Mouse (Mus musculus): ENCODE measurements around the gene Iscu. TPM values are rescaled to one million over a fixed set of nuclear protein-coding genes. Genes with fewer than 3 reads are reported as not detected.
A peak's percentile ranks its signal among the peaks of the same experiment; 100 is the strongest.

The Iscu gene
- polyA plus RNA-seq, 1 experiment from 2014 or later = 132 TPM

DNA sequence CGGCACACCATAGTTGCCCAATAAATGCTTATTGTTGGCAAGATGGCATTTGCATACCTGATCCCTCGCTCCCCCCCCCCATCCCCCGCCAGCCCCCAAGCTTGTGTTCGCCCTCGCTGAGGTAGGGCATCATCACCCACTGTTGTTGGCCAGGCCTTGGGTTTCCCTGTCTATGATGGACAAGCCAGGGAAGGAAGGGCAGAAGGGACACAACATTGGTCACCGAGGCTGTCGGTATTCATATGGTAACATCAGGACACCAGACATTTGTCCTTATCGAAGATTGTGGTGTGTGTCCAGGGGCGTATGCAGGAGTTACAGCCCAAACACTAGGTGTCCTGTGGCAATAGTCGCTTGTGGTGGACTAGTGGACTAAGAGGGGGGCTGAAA is 36.4 kb upstream of the Iscu start:
- 0 out of 2 replicates have a peak, but pooled peaks have one; percentile 2 for ATAC-seq (ENCODE audit: insufficient number of reproducible peaks, insufficient read depth, low FRiP score, low read depth)

GRCm38 (mm10) chr5:113736522-113737164 is 35.9 kb upstream of the Iscu start:
- WGBS = 44% methylated on average over 15 of the region's 15 CpGs
- H3K9me3 ChIP-seq (ENCODE audit: control insufficient read depth, low read length) = no peaks in the 10 kb centered on the region
- H3K9ac ChIP-seq (ENCODE audit: low read length) = peak overlapping the region; percentile 73
- peak overlapping the region in 1 of 2 experiments; percentile 89; a peak in 1 of 4 replicates for H3K27ac ChIP-seq (replicated peaks in 1 of 2; ENCODE audit: control insufficient read depth in 1 of 2, insufficient read depth in 1 of 2, low read depth in 2 of 2, low read length in 2 of 2)
- peak overlapping the region; percentile 71 to 83 for H3K4me3 ChIP-seq (ENCODE audit: control insufficient read depth in 1 of 2, insufficient read depth in 1 of 2, low read depth in 1 of 2, low read length in 2 of 2)
- 0 out of 2 replicates have a peak, but pooled peaks cover 3% of the 10 kb centered on the region for H3K27me3 ChIP-seq (ENCODE audit: control insufficient read depth, insufficient read depth, low read length)
- ATAC-seq (ENCODE audit: insufficient number of reproducible peaks, insufficient read depth, low FRiP score, low read depth) = no peak
- H3K4me1 ChIP-seq (ENCODE audit: control insufficient read depth in 2 of 2, insufficient read depth in 2 of 2, low read length in 2 of 2) = peaks cover 8 to 9% of the 10 kb centered on the region in 2 experiments
- peak overlapping the region; percentile 85 for H3K4me2 ChIP-seq (ENCODE audit: low read length)
- H3K36me3 ChIP-seq (ENCODE audit: control insufficient read depth, insufficient read depth, low read length) = peaks cover 46% of the 10 kb centered on the region

More for the DNA sequence above, 36.4 kb upstream of the Iscu start:
- peaks cover 41% of the 10 kb centered on the region for H3K36me3 ChIP-seq (ENCODE audit: control insufficient read depth, insufficient read depth, low read length)
- WGBS = 2% methylated on average over 10 of the region's 10 CpGs
- H3K27ac ChIP-seq (replicated peaks in 1 of 2; ENCODE audit: control insufficient read depth in 1 of 2, insufficient read depth in 1 of 2, low read depth in 2 of 2, low read length in 2 of 2) = peak overlapping the region; percentile 74 to 89
- 0 out of 2 replicates have a peak, but pooled peaks cover 3% of the 10 kb centered on the region for H3K27me3 ChIP-seq (ENCODE audit: control insufficient read depth, insufficient read depth, low read length)
- peak overlapping the region; percentile 71 to 83 for H3K4me3 ChIP-seq (ENCODE audit: control insufficient read depth in 1 of 2, insufficient read depth in 1 of 2, low read depth in 1 of 2, low read length in 2 of 2)
- peak overlapping the region; percentile 73 for H3K9ac ChIP-seq (ENCODE audit: low read length)
- peak overlapping the region; percentile 85 for H3K4me2 ChIP-seq (ENCODE audit: low read length)
- H3K9me3 ChIP-seq (ENCODE audit: control insufficient read depth, low read length) = no peaks in the 10 kb centered on the region
- peaks cover 8 to 9% of the 10 kb centered on the region in 2 experiments for H3K4me1 ChIP-seq (ENCODE audit: control insufficient read depth in 2 of 2, insufficient read depth in 2 of 2, low read length in 2 of 2)

DNA sequence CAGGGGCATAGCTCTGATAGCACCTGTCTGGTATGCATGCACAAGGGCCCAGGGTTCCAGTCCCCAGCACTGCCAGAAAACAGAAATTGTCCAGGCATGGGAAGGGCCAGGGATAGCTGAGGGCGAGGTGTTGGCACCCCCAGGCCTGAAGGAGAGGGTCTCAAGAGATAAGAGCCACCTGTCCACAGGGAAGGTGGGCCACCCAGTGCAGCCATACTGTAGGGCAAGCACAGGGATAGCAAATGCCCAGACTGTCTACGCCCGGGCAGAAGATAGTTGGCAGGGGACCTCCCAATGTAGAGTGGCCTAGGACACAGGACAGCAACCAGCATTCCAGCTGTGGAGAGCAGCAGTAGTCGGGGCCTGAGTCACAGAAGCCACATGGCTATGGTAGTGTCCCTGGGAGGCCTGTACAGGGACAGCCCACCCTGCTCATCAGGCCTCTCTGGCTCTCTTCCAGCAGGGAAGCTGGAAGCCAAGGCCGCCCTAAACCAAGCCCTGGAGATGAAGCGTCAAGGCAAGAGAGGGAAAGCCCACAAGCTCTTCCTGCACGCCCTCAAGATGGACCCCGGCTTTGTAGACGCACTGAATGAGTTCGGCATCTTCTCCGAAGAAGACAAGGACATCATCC is 34.8 kb upstream of the Iscu start:
- peaks cover 57% of the 10 kb centered on the region for H3K36me3 ChIP-seq (ENCODE audit: control insufficient read depth, insufficient read depth, low read length)

GRCm38 (mm10) chr5:113747629-113748028 is 24.9 kb upstream of the Iscu start:
- Histone ChIP-seq H3K36me3 (ENCODE audit: control insufficient read depth, insufficient read depth, low read length) (peaks cover 100% of the 10 kb centered on the region), H3K27me3 (ENCODE audit: control insufficient read depth, insufficient read depth, low read length) (no peaks in the 10 kb centered on the region), H3K27ac (replicated peaks in 1 of 2; ENCODE audit: control insufficient read depth in 1 of 2, insufficient read depth in 1 of 2, low read depth in 2 of 2, low read length in 2 of 2) (no peak overlapping the region), H3K9me3 (ENCODE audit: control insufficient read depth, low read length) (no peaks in the 10 kb centered on the region), H3K9ac (ENCODE audit: low read length) (no peak overlapping the region), H3K4me3 (ENCODE audit: control insufficient read depth in 1 of 2, insufficient read depth in 1 of 2, low read depth in 1 of 2, low read length in 2 of 2) (no peak overlapping the region), H3K4me1 (ENCODE audit: control insufficient read depth in 2 of 2, insufficient read depth in 2 of 2, low read length in 2 of 2) (no peaks in the 10 kb centered on the region), H3K4me2 (ENCODE audit: low read length) (no peak overlapping the region)
- no peak for ATAC-seq (ENCODE audit: insufficient number of reproducible peaks, insufficient read depth, low FRiP score, low read depth)
- WGBS = 94% methylated on average over 5 of the region's 5 CpGs

More for the DNA sequence above, 34.8 kb upstream of the Iscu start:
- Histone ChIP-seq H3K27me3 (ENCODE audit: control insufficient read depth, insufficient read depth, low read length) (0 out of 2 replicates have a peak, but pooled peaks cover 2% of the 10 kb centered on the region), H3K4me2 (ENCODE audit: low read length) (no peak overlapping the region), H3K27ac (replicated peaks in 1 of 2; ENCODE audit: control insufficient read depth in 1 of 2, insufficient read depth in 1 of 2, low read depth in 2 of 2, low read length in 2 of 2) (no peak overlapping the region), H3K4me3 (ENCODE audit: control insufficient read depth in 1 of 2, insufficient read depth in 1 of 2, low read depth in 1 of 2, low read length in 2 of 2) (no peak overlapping the region), H3K4me1 (ENCODE audit: control insufficient read depth in 2 of 2, insufficient read depth in 2 of 2, low read length in 2 of 2) (peaks cover 8 to 9% of the 10 kb centered on the region in 2 experiments), H3K9ac (ENCODE audit: low read length) (no peak overlapping the region), H3K9me3 (ENCODE audit: control insufficient read depth, low read length) (no peaks in the 10 kb centered on the region)
- ATAC-seq (ENCODE audit: insufficient number of reproducible peaks, insufficient read depth, low FRiP score, low read depth) = no peak
- WGBS = 91% methylated on average over 11 of the region's 11 CpGs

GRCm38 (mm10) chr5:113748556-113749331 is 23.8 kb upstream of the Iscu start:
- Histone ChIP-seq H3K4me3 (ENCODE audit: control insufficient read depth in 1 of 2, insufficient read depth in 1 of 2, low read depth in 1 of 2, low read length in 2 of 2) (no peak overlapping the region), H3K27ac (replicated peaks in 1 of 2; ENCODE audit: control insufficient read depth in 1 of 2, insufficient read depth in 1 of 2, low read depth in 2 of 2, low read length in 2 of 2) (no peak overlapping the region), H3K36me3 (ENCODE audit: control insufficient read depth, insufficient read depth, low read length) (peaks cover 100% of the 10 kb centered on the region), H3K4me1 (ENCODE audit: control insufficient read depth in 2 of 2, insufficient read depth in 2 of 2, low read length in 2 of 2) (no peaks in the 10 kb centered on the region), H3K4me2 (ENCODE audit: low read length) (no peak overlapping the region), H3K9me3 (ENCODE audit: control insufficient read depth, low read length) (no peaks in the 10 kb centered on the region), H3K27me3 (ENCODE audit: control insufficient read depth, insufficient read depth, low read length) (no peaks in the 10 kb centered on the region), H3K9ac (ENCODE audit: low read length) (no peak overlapping the region)
- no peak for ATAC-seq (ENCODE audit: insufficient number of reproducible peaks, insufficient read depth, low FRiP score, low read depth)
- WGBS = 94% methylated on average over 13 of the region's 13 CpGs

DNA sequence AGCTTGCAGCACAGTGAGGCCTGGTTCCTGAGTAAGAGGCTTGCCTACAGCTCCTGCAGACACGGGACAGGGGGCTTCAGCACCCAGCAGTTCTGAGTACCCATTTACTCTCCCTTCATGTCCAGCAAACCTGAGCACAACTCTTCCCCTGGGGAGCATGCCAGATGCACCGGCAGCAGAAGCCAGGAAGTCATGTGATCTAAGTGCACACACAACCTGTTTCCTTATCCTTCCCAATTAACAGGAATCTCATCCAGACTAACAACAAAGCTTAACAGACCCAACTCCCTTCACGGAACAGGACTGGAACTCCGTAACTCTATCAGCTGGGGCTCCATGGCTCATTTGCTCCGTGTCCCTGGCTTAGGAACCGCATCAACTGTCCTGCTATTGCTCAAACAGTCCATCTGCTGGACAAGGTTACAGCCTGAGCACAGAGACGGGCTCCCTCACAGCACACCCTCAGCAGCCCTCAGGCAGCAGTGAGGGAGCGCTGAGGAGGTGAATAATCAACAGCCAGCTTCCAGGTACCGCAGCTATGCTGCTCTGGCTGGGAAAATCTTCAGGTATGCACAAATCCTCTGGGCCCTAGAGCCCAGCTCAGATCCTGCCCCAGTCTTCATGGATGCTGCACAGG is 20.9 kb upstream of the Iscu start:
- Histone ChIP-seq H3K4me2 (ENCODE audit: low read length) (no peak overlapping the region), H3K9me3 (ENCODE audit: control insufficient read depth, low read length) (no peaks in the 10 kb centered on the region), H3K4me1 (ENCODE audit: control insufficient read depth in 2 of 2, insufficient read depth in 2 of 2, low read length in 2 of 2) (no peaks in the 10 kb centered on the region), H3K36me3 (ENCODE audit: control insufficient read depth, insufficient read depth, low read length) (peaks cover 100% of the 10 kb centered on the region), H3K27me3 (ENCODE audit: control insufficient read depth, insufficient read depth, low read length) (no peaks in the 10 kb centered on the region), H3K9ac (ENCODE audit: low read length) (no peak overlapping the region), H3K27ac (replicated peaks in 1 of 2; ENCODE audit: control insufficient read depth in 1 of 2, insufficient read depth in 1 of 2, low read depth in 2 of 2, low read length in 2 of 2) (no peak overlapping the region), H3K4me3 (ENCODE audit: control insufficient read depth in 1 of 2, insufficient read depth in 1 of 2, low read depth in 1 of 2, low read length in 2 of 2) (no peak overlapping the region)
- no peak for ATAC-seq (ENCODE audit: insufficient number of reproducible peaks, insufficient read depth, low FRiP score, low read depth)
- WGBS = 85% methylated on average over 9 of the region's 9 CpGs

DNA sequence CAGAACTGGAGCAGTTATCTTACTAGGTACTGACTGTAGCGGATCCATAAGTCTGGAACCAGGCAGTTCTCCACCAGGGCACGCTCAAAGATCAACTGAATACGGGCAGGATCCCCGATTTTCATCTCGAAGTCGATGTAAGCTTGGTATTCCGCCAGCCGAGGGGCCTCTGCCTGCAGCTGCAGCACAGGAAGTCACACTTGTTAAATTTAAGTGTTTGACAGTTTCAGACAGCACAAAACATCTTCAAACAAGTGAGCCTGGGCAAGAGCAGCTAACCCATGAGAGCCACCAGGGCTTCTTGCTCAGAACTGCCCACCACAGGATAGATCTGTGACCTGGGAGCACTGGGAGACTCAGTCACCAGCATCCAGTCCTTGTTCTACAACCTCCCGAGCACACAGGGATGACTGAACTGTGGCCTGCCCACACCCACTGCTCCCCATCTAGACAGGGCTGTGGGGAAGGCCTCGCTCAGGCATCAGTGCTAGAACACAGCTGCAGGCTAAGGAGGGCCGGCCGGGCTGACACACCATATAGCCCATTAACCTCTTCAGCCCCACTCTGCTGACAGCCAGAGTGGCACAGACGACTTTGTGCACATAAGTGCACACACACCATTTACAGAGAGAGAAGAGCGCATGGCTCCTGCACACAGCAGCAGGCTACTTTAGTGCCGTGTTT is 17.1 kb upstream of the Iscu start:
- Histone ChIP-seq H3K9ac (ENCODE audit: low read length) (no peak overlapping the region), H3K36me3 (ENCODE audit: control insufficient read depth, insufficient read depth, low read length) (peaks cover 100% of the 10 kb centered on the region), H3K9me3 (ENCODE audit: control insufficient read depth, low read length) (no peaks in the 10 kb centered on the region), H3K4me2 (ENCODE audit: low read length) (no peak overlapping the region), H3K27me3 (ENCODE audit: control insufficient read depth, insufficient read depth, low read length) (no peaks in the 10 kb centered on the region), H3K4me3 (ENCODE audit: control insufficient read depth in 1 of 2, insufficient read depth in 1 of 2, low read depth in 1 of 2, low read length in 2 of 2) (no peak overlapping the region), H3K27ac (replicated peaks in 1 of 2; ENCODE audit: control insufficient read depth in 1 of 2, insufficient read depth in 1 of 2, low read depth in 2 of 2, low read length in 2 of 2) (no peak overlapping the region), H3K4me1 (ENCODE audit: control insufficient read depth in 2 of 2, insufficient read depth in 2 of 2, low read length in 2 of 2) (no peaks in the 10 kb centered on the region)
- ATAC-seq (ENCODE audit: insufficient number of reproducible peaks, insufficient read depth, low FRiP score, low read depth) = no peak
- WGBS = 87% methylated on average over 15 of the region's 15 CpGs

Data from heart, embryonic 14.5 days (tissue).